Mouse (Mus musculus) CD4-positive naive resting alpha-beta T cell, adult 76 days (primary cell): ENCODE results near the gene Ube2e2. TPM values are rescaled to one million over a fixed set of nuclear protein-coding genes. Genes with fewer than 3 reads are reported as not detected.

Source experiments
- total RNA-seq: library from RNA; stranded (reverse); gene quantifications from one replicate; pipeline ENCODE4 v1.2.4, GENCODE M21; 2023

Ube2e2 gene
- total RNA-seq = 7.6 TPM

DNA sequence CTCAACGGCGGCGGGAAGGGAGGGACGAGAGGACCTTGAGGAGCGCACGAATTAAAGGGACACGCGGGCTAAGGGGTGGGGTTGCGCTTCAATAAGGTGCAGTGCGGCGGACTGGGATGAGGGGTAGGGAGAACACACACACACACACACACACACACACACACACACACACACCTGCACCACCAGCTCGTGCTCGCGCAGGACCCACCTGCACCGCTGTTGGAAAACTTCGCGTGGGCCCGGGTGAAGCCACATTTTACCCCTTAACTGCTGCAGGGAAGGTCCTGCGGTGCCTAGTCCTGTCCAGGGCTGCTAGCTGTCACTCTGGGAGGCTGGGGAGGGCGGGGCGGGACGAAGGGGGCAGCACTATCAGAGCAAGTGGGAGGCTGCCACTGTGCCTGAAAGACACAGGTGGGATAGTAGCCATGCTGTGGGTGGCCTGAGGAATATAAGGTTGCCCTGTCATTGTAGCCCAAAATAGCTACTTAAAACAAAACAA is at the start of gene Ube2e2:
Gene Ube2e2 (minus strand): TSS at position 321 of the 499 bp plus-strand sequence.

